Mouse (Mus musculus): ENCODE measurements around the gene Tmem107. TPM values are rescaled to one million over a fixed set of nuclear protein-coding genes. Genes with fewer than 3 reads are reported as not detected.

Gene Tmem107
- polyA plus RNA-seq, 1 experiment from 2014 or later, result 39.8 TPM

DNA sequence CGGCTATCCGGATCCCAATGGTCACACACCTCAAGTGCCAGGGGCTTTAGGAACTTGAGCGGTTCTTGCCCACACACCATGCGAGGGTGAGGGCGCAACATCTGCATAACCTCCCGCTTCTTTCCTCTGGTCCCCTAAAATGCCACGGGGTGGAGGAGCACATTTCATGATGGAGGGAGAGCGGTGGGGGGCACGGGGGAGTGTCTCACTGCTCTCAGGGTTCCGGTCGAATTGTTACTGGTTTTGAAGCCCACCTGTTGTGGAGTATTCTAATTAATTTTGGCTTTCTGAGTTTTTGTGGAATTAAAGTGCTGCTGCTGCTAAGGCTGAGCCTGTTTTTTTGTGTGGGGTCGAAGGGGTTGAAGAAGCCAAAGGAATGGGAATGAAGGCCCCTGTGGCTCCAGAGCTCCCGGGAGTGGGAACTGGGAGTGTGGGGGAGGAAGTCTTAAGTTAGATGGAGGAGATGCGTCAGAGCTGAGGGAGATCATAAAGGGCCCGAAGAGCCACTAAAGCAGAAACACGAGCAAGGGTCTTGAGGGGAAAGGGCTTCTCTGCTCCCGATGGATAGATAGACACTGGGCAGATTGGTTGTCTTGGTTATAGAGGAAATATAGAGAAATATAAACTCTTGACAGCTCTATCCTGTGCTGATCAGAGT is 9.2 kb upstream of the Tmem107 start:
- H3K9me3 ChIP-seq, result no peaks in the 10 kb centered on the region
- H3K27ac ChIP-seq, result no peak overlapping the region
- ATAC-seq (ENCODE audit: low FRiP score, low read depth), result no peak
- WGBS, result 8% methylated on average over 17 of the region's 17 CpGs
- H3K27me3 ChIP-seq (replicated peaks), result no peaks in the 10 kb centered on the region
- peak overlapping the region; percentile 75 for H3K4me3 ChIP-seq
- H3K9ac ChIP-seq, result peak overlapping the region; percentile 36; the same call in 1 of the 2 replicates
- peaks cover 36% of the 10 kb centered on the region for H3K4me1 ChIP-seq
- H3K4me2 ChIP-seq (replicated peaks), result peak overlapping the region; percentile 97
- H3K36me3 ChIP-seq, result no peaks in the 10 kb centered on the region

DNA sequence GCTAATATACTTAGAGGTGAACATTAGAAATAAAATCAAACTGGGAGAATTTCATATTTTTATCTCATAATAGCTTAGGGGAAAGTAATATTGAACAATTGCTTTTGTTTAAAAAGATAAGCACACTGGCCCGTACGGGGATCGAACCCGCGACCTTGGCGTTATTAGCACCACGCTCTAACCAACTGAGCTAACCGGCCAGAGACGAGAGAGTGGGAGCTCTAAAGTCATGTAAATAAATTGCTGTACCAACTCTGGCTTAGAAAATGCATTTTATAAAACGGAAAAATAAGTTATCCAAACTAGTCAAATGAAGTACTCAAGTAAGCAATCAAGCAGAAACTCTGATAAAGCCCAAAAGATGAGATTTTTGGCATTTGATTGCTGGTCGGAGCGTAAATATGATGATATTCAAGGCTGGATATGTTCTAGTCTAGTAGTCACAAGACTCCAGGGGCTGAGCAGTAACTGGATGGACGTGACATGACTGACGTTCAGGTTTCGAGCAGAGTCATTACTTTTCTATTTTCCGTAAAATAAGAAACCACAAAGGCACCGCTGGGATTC is 8.3 kb upstream of the Tmem107 start:
- H3K27ac ChIP-seq, result no peak overlapping the region
- peaks cover 40% of the 10 kb centered on the region for H3K4me1 ChIP-seq
- H3K27me3 ChIP-seq (replicated peaks), result no peaks in the 10 kb centered on the region
- H3K4me2 ChIP-seq (replicated peaks), result peak overlapping the region; percentile 97
- no peak for ATAC-seq (ENCODE audit: low FRiP score, low read depth)
- H3K9me3 ChIP-seq, result no peaks in the 10 kb centered on the region
- no peak overlapping the region for H3K9ac ChIP-seq
- H3K4me3 ChIP-seq, result peak overlapping the region; percentile 74
- under 1% methylated on average over 17 of the region's 17 CpGs for WGBS
- no peaks in the 10 kb centered on the region for H3K36me3 ChIP-seq

DNA sequence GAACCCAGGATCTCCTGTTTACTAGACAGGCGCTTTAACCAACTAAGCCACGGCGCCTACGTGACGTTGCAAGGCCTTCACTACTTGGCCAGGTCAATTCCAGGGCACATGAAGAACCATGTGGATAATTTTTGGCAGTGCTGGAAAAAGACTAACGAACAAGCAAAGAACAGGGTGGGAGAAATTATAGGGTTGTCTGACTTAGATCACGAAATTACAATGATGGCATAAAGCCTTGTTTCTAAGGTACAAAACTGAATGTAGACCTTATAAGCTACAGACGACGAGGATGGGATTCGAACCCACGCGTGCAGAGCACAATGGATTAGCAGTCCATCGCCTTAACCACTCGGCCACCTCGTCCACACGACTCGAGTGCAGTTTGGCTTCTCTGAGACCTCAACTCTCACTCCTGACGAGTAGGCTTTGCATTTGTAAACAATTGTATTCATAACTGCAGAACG is 7.8 kb upstream of the Tmem107 start:
- peaks cover 40% of the 10 kb centered on the region for H3K4me1 ChIP-seq
- H3K27me3 ChIP-seq (replicated peaks), result no peaks in the 10 kb centered on the region
- peak overlapping the region; percentile 77 for H3K4me2 ChIP-seq (replicated peaks)
- peak overlapping the region; percentile 74 for H3K4me3 ChIP-seq
- H3K27ac ChIP-seq, result no peak overlapping the region
- under 1% methylated on average over 19 of the region's 19 CpGs for WGBS
- H3K9me3 ChIP-seq, result no peaks in the 10 kb centered on the region
- H3K36me3 ChIP-seq, result no peaks in the 10 kb centered on the region
- peak; percentile 32; the same call in 1 of the 2 replicates for ATAC-seq (ENCODE audit: low FRiP score, low read depth)
- H3K9ac ChIP-seq, result no peak overlapping the region

- Histone ChIP-seq H3K4me2 (replicated peaks) (peak overlapping the region; percentile 77), H3K4me1 (peaks cover 35% of the 10 kb centered on the region), H3K27ac (no peak overlapping the region), H3K27me3 (replicated peaks) (no peaks in the 10 kb centered on the region), H3K9ac (peak overlapping the region; percentile 57), H3K4me3 (peak overlapping the region; percentile 74), H3K9me3 (no peaks in the 10 kb centered on the region), H3K36me3 (no peaks in the 10 kb centered on the region)
- ATAC-seq (ENCODE audit: low FRiP score, low read depth), result no peak
- under 1% methylated on average over 31 of the region's 31 CpGs for WGBS
Observed at GRCm38 (mm10) chr11:69063413-69064201, 7.0 kb upstream of the Tmem107 start.

DNA sequence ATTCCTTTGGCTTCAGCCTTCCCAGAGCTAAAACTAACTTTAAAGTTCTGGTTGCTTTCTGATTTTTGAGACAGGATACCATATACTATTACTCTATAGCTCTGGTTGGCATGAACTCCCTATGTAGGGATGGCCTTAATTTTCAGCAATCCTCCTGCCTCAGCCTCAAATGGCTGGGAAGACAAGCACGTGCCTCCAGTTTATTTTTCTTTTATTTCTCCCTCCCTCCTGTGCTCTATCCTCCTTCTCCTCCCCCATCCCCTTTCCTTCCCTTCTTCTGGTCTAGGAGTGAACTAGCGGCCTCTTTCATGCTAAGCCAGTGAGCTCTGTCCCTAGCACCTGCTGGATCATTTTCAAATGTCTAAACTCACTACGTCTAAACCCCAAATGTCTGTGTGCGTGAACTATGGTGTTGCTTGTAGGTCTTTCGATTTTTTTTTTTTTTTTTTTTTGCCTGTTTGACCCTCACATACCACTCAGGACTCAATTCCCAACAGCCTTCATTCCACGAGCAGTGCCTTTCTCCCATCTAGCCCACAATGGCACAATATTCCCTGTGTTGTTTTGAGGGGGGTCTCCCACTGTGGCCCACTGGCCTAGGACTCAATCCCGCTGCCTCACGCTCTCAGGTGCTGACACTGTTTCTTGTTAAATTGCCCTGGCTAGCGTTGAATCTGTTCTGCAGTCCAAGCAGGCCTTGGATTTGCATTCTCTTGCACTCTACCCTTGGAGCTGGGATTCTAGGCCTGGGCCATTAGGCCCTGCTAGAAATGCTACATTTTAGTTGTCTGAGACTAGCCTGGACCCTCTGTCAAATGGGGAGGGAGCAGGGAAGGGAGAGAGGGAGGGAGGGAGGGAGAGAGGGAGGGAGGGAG is 6.1 kb upstream of the Tmem107 start:
- peak overlapping the region; percentile 57 for H3K9ac ChIP-seq
- 53% methylated on average over 9 of the region's 9 CpGs for WGBS
- no peak overlapping the region for H3K27ac ChIP-seq

DNA sequence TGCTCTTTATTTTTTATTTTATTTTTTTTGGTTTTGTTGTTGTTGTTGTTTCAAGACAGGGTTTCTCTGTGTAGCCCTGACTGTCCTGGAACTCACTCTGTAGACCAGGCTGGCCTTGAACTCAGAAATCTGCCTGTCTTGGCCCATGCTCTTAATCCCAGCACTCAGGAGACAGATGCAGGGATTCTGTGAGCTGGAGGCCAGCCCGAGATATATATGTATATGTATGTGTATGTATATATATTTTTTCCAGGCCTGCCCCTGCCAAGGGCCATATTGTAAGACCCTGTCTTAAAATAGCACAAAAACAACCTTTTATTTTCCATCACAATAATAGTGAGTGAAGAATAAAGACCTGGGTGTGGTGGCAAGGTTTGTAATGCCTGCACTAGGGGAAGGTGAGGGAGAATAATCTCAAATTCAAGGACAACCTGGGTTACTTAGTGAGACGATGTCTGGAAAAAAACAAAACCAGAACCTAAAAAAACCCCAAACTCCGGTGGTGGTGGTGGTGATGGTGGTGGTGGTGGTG is 5.1 kb upstream of the Tmem107 start:
- Histone ChIP-seq H3K27ac (no peak overlapping the region), H3K9me3 (no peaks in the 10 kb centered on the region), H3K4me2 (replicated peaks) (peak overlapping the region; percentile 89), H3K27me3 (replicated peaks) (no peaks in the 10 kb centered on the region), H3K4me1 (peaks cover 32% of the 10 kb centered on the region), H3K9ac (no peak overlapping the region), H3K4me3 (no peak overlapping the region), H3K36me3 (no peaks in the 10 kb centered on the region)
- ATAC-seq (ENCODE audit: low FRiP score, low read depth), result no peak
- WGBS, result 59% methylated on average over 3 of the region's 3 CpGs

More for the DNA sequence above, 6.1 kb upstream of the Tmem107 start:
- H3K9me3 ChIP-seq, result no peaks in the 10 kb centered on the region
- H3K27me3 ChIP-seq (replicated peaks), result no peaks in the 10 kb centered on the region
- peaks cover 35% of the 10 kb centered on the region for H3K4me1 ChIP-seq
- no peak for ATAC-seq (ENCODE audit: low FRiP score, low read depth)
- peak overlapping the region; percentile 74 for H3K4me3 ChIP-seq
- H3K36me3 ChIP-seq, result no peaks in the 10 kb centered on the region
- H3K4me2 ChIP-seq (replicated peaks), result peak overlapping the region; percentile 77

DNA sequence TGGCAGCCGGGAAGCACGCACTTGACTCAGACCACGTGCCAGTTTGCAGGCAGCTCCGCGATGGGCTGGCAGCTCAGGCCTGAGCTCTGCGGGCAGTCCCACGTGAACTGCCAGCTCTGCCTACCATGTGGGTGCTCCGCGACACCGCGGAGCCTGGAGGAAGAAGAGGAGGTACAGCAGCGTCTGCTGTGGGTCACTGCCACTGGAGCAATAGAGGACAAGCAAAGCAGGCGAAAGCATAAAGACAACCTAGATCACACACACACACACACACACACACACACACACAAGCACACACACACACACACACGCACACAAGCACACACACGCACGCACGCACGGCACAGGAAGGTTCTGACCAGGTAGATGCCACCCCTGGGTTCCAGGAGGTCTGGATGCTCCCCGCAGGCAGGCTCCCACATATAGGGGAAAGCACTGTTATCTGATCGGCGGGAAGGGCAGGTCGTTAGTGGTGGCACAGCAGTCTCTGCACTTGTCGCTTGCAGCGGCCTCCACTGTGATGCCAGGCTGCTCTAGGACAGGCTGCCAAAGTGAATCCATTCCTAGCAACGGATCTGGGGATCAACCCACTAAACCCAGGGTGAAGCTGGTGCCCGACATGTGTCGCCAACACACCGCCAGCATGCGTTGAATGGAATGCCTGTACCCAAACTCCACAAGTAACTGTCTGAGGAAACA is 4.3 kb upstream of the Tmem107 start:
- 1% methylated on average over 29 of the region's 29 CpGs for WGBS

DNA sequence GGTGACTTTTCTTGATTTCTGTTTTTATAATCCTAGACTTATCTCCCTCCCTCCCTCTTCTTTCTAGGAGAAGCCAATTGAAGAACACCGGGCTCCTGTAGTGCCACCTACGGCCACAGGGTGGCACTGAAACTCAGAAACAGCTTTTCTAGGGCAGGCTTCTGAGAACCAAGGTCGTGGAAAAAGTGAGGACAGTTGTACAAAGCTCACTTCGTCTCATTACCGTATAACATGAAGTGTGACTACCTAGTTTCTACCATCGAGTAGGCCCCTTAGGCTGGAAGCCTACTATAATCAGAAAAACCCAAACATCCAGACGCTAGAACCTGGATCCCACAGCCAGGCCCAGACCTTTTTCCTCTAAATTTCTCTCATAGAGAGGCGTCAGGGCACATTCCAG is 3.6 kb upstream of the Tmem107 start:
- Histone ChIP-seq H3K9me3 (no peaks in the 10 kb centered on the region), H3K27ac (no peak overlapping the region), H3K4me1 (peaks cover 27% of the 10 kb centered on the region), H3K27me3 (replicated peaks) (no peaks in the 10 kb centered on the region), H3K4me2 (replicated peaks) (peak overlapping the region; percentile 89), H3K36me3 (no peaks in the 10 kb centered on the region), H3K9ac (no peak overlapping the region), H3K4me3 (no peak overlapping the region)
- ATAC-seq (ENCODE audit: low FRiP score, low read depth), result no peak
- 11% methylated on average over 8 of the region's 8 CpGs for WGBS

More for the DNA sequence above, 4.3 kb upstream of the Tmem107 start:
- H3K9ac ChIP-seq, result peak overlapping the region; percentile 56
- no peaks in the 10 kb centered on the region for H3K36me3 ChIP-seq
- peaks cover 28% of the 10 kb centered on the region for H3K4me1 ChIP-seq
- ATAC-seq (ENCODE audit: low FRiP score, low read depth), result no peak
- H3K4me2 ChIP-seq (replicated peaks), result peak overlapping the region; percentile 89
- no peak overlapping the region for H3K27ac ChIP-seq
- H3K9me3 ChIP-seq, result no peaks in the 10 kb centered on the region
- H3K4me3 ChIP-seq, result peak overlapping the region; percentile 34
- no peaks in the 10 kb centered on the region for H3K27me3 ChIP-seq (replicated peaks)

- H3K9me3 ChIP-seq, result no peaks in the 10 kb centered on the region
- no peak overlapping the region for H3K4me2 ChIP-seq (replicated peaks)
- no peak overlapping the region for H3K9ac ChIP-seq
- H3K4me3 ChIP-seq, result no peak overlapping the region
- H3K27ac ChIP-seq, result no peak overlapping the region
- no peak for ATAC-seq (ENCODE audit: low FRiP score, low read depth)
- peaks cover 32% of the 10 kb centered on the region for H3K4me1 ChIP-seq
- WGBS, result 67% methylated on average over 6 of the region's 6 CpGs
- H3K36me3 ChIP-seq, result no peaks in the 10 kb centered on the region
- H3K27me3 ChIP-seq (replicated peaks), result no peaks in the 10 kb centered on the region
Observed at GRCm38 (mm10) chr11:69067601-69068000, 3.0 kb upstream of the Tmem107 start.

DNA sequence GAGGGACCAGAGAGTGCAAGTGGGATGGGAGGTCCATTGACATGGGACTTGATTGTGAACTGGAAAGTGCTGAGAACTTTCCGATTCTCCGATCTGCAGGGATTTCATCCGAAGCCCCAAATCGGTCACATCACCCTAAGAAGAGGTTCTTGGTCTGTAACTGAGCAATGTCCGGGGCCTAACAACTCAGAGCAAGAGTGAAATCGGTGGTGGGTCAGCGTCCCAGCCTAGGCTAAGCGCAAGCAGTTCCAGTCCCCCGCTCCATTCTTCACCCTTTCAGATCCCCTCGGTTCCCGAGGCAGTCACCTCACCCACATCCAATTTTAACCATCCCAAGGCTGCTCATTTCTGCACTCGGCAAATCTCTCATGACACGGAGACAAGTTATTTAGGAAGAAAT is 513 bp upstream of the Tmem107 start:
- peak overlapping the region; percentile 76 for H3K27ac ChIP-seq
- no peaks in the 10 kb centered on the region for H3K9me3 ChIP-seq
- 1% methylated on average over 13 of the region's 13 CpGs for WGBS
- ATAC-seq (ENCODE audit: low FRiP score, low read depth), result no peak
- H3K27me3 ChIP-seq (replicated peaks), result no peaks in the 10 kb centered on the region
- peak overlapping the region; percentile 60 for H3K4me3 ChIP-seq
- no peaks in the 10 kb centered on the region for H3K36me3 ChIP-seq
- H3K4me1 ChIP-seq, result peaks cover 26% of the 10 kb centered on the region
- peak overlapping the region; percentile 92 for H3K4me2 ChIP-seq (replicated peaks)
- H3K9ac ChIP-seq, result peak overlapping the region; percentile 84

GRCm38 (mm10) chr11:69071262-69071661 is 656 bp downstream of the Tmem107 start:
- Histone ChIP-seq H3K36me3 (no peaks in the 10 kb centered on the region), H3K9ac (peak overlapping the region; percentile 84), H3K4me3 (peak overlapping the region; percentile 60), H3K27me3 (replicated peaks) (no peaks in the 10 kb centered on the region), H3K4me1 (peaks cover 20% of the 10 kb centered on the region), H3K27ac (no peak overlapping the region), H3K9me3 (no peaks in the 10 kb centered on the region), H3K4me2 (replicated peaks) (peak overlapping the region; percentile 92)
- WGBS, result 25% methylated on average over 9 of the region's 9 CpGs
- ATAC-seq (ENCODE audit: low FRiP score, low read depth), result no peak

Data from neural tube, embryonic 12.5 days (tissue).